Mouse (Mus musculus): ENCODE data around the gene Gm3183.
"Not testable (repeated sequence)": the region's sequence is repeated elsewhere in the genome, so short reads cannot be mapped to it uniquely, and the experiment has no call there.

Gene Gm3183

GRCm38 (mm10) chr5:94865136-94865535, at the start of gene Gm3183:
TSS of gene Gm3183 (plus strand) at chr5:94865436.
- DNase-seq, result not testable (repeated sequence)
